Mouse (Mus musculus) central nervous system, embryonic 14 days (tissue): ENCODE data around the gene Lag3. TPM values are rescaled to one million over a fixed set of nuclear protein-coding genes. Genes with fewer than 3 reads are reported as not detected.

Source experiments
- polyA plus RNA-seq: library from polyadenylated mRNA; depleted of rRNA; stranded (reverse); fragments of >200 nt; gene quantifications from 2 replicates; pipeline ENCODE4 v1.2.3, GENCODE M21; 2012; rRNA removed

Gene Lag3
- polyA plus RNA-seq: 4.0 and 4.2 TPM in 2 replicates

GRCm38 (mm10) chr6:124911533-124912218 lies at the start of gene Lag3:
Lag3 (minus strand) TSS chr6:124911705.

GRCm38 (mm10) chr6:124930754-124931524 lies 19.4 kb upstream of the Lag3 start, which contains the start of gene Mlf2:
Mlf2 (plus strand) TSS chr6:124931386.

GRCm38 (mm10) chr6:124919695-124920317 lies 8.3 kb upstream of the Lag3 start, which contains the start of gene Ptms:
Ptms (minus strand) TSS chr6:124920103.

GRCm38 (mm10) chr6:124887986-124888385 lies 23.5 kb downstream of the Lag3 start, which contains the start of gene Cd4:
Cd4 (minus strand) TSS chr6:124888221.

DNA sequence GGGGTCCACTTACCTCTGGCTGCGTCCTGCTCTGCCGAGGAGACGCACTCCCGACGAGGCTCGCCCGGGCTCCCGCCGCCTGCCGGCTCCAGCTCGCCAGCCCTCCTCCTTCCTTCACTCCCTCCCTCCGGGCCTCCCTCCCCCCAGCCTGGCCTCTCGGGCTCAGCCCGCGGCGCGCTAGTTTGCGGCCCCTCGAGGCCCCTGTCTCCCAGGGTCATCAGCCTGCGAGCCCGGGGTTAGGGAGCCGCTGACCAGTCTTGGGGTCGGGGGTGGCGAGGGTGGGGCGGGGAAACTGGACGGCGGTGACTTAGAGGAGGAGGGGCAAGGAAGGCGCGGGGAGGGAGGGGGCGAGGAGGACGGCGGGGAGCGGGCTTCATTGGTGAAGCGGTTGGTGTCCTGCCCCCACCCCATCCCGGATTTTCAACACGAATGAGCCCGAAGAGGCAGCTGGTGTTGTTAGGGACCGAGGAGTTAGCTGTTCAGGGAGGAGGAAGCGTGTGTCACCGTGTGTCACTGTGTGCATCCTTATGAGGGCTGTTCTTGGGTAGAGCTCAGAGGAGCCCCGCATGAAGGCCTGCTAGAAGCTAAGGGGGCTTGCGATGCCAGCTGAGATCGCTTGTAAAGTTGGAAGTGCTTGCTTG lies 47.7 kb downstream of the Lag3 start, which contains the start of gene Gpr162:
Gene Gpr162 (minus strand): TSS at position 326 of the 641 bp plus-strand sequence.

GRCm38 (mm10) chr6:124856916-124857839 lies 54.3 kb downstream of the Lag3 start, which contains the start of gene P3h3:
P3h3 (minus strand) TSS chr6:124857752.

Other genes starting within 250 kb of the Lag3 start
- gene Lpcat3, start 248.7 kb downstream of the Lag3 start, polyA plus RNA-seq: 53.8 and 63.1 TPM in 2 replicates
- gene Emg1, start 199.5 kb downstream of the Lag3 start, polyA plus RNA-seq: 134 and 145 TPM in 2 replicates
- gene Phb2, start 199.4 kb downstream of the Lag3 start, polyA plus RNA-seq: 171 and 179 TPM in 2 replicates
- 5.3 and 6.1 TPM in 2 replicates for gene Ptpn6, start 173.0 kb downstream of the Lag3 start, polyA plus RNA-seq
- 499 and 546 TPM in 2 replicates for gene Grcc10, start 170.3 kb downstream of the Lag3 start, polyA plus RNA-seq
- not detected in 2 replicates for gene Gm45234, start 155.7 kb downstream of the Lag3 start, polyA plus RNA-seq
- 77.8 and 103 TPM in 2 replicates for gene Atn1, start 155.2 kb downstream of the Lag3 start, polyA plus RNA-seq
- 56.4 and 62.0 TPM in 2 replicates for gene Eno2, start 142.0 kb downstream of the Lag3 start, polyA plus RNA-seq
- gene Lrrc23, start 132.0 kb downstream of the Lag3 start, polyA plus RNA-seq: 9.0 and 9.4 TPM in 2 replicates
- 5.4 and 8.0 TPM in 2 replicates for gene Spsb2, start 103.0 kb downstream of the Lag3 start, polyA plus RNA-seq
- gene Tpi1, start 97.4 kb downstream of the Lag3 start, polyA plus RNA-seq: 409 and 429 TPM in 2 replicates
- 138 and 145 TPM in 2 replicates for gene Usp5, start 82.2 kb downstream of the Lag3 start, polyA plus RNA-seq
- gene Cdca3, start 82.2 kb downstream of the Lag3 start, polyA plus RNA-seq: 76.7 and 102 TPM in 2 replicates
- 2.1 and 2.5 TPM in 2 replicates for gene Gnb3, start 71.4 kb downstream of the Lag3 start, polyA plus RNA-seq
- 143 and 182 TPM in 2 replicates for gene P3h3, start 54.0 kb downstream of the Lag3 start, polyA plus RNA-seq
- 72.7 and 75.1 TPM in 2 replicates for gene Gpr162, start 47.7 kb downstream of the Lag3 start, polyA plus RNA-seq
- 0.18 and 0.20 TPM in 2 replicates for gene Cd4, start 23.5 kb downstream of the Lag3 start, polyA plus RNA-seq
- 2,372 and 2,516 TPM in 2 replicates for gene Ptms, start 8.4 kb upstream of the Lag3 start, polyA plus RNA-seq
- gene Mlf2, start 19.7 kb upstream of the Lag3 start, polyA plus RNA-seq: 531 and 537 TPM in 2 replicates
- 135 and 153 TPM in 2 replicates for gene Cops7a, start 53.8 kb upstream of the Lag3 start, polyA plus RNA-seq
- gene Pianp, start 85.0 kb upstream of the Lag3 start, polyA plus RNA-seq: 36.3 and 46.5 TPM in 2 replicates
- gene Zfp384, start 97.4 kb upstream of the Lag3 start, polyA plus RNA-seq: 104 and 109 TPM in 2 replicates
- 150 and 154 TPM in 2 replicates for gene Ing4, start 128.1 kb upstream of the Lag3 start, polyA plus RNA-seq
- 33.4 and 35.8 TPM in 2 replicates for gene Acrbp, start 138.0 kb upstream of the Lag3 start, polyA plus RNA-seq
- gene Lpar5, start 156.2 kb upstream of the Lag3 start, polyA plus RNA-seq: 0.57 and 1.2 TPM in 2 replicates
- 123 and 129 TPM in 2 replicates for gene Chd4, start 184.3 kb upstream of the Lag3 start, polyA plus RNA-seq
- 41.9 and 42.5 TPM in 2 replicates for gene Nop2, start 220.2 kb upstream of the Lag3 start, polyA plus RNA-seq
- 30.9 and 37.7 TPM in 2 replicates for gene Iffo1, start 233.5 kb upstream of the Lag3 start, polyA plus RNA-seq